Mouse (Mus musculus): ENCODE data around the gene Slc16a11.

- TF ChIP-seq EP300 (IDR thresholded peaks at IDR 0.05; ENCODE audit: low read length) (no peak), CTCF (conservative IDR thresholded peaks at IDR 0.05 in 1 of 2, IDR thresholded peaks at IDR 0.05 in 1 of 2; ENCODE audit: low read depth in 2 of 2, low read length in 2 of 2) (no peak), MAX (IDR thresholded peaks at IDR 0.05; ENCODE audit: low read length) (no peak), POLR2AphosphoS2 (IDR thresholded peaks at IDR 0.05; ENCODE audit: low read depth, low read length) (no peak), E2F4 (IDR thresholded peaks at IDR 0.05; ENCODE audit: insufficient replicate concordance, low read depth, low read length) (no peak), CHD2 (IDR thresholded peaks at IDR 0.05; ENCODE audit: low read length) (no peak), POLR2A (IDR thresholded peaks at IDR 0.05; ENCODE audit: low read depth, low read length) (no peak), IRF4 (IDR thresholded peaks at IDR 0.05; ENCODE audit: low read depth, low read length) (no peak), TBP (conservative IDR thresholded peaks at IDR 0.05; ENCODE audit: low read depth, low read length) (no peak), RCOR1 (conservative IDR thresholded peaks at IDR 0.05; ENCODE audit: low read depth, low read length) (no peak)
Measured at GRCm38 (mm10) chr11:70178756-70179155, 33.8 kb upstream of the Slc16a11 start.

All from CH12.LX (cell line).